8 mouse cellular contexts compared by ENCODE assay signal in genomic region chr4:139352832-139353231, GRCm38 (mm10). TPM values are rescaled to one million over a fixed set of nuclear protein-coding genes. Genes with fewer than 3 reads are reported as not detected.
DNase-seq lines count a peak whose midpoint lies in the region; ATAC-seq and TF ChIP-seq lines count a peak whose summit lies in the region.

No protein-coding gene starts in this region.

- no peak for TF ChIP-seq CTCF in lung, adult 2 months (IDR thresholded peaks at IDR 0.05; ENCODE audit: insufficient read depth, low read length)

- H3K27ac ChIP-seq in embryonic facial prominence, embryonic 13.5 days = 0 out of 2 replicates have a peak overlapping the region, but pooled peaks have one; percentile 94
- peak overlapping the region; percentile 100 for H3K27ac ChIP-seq in limb, embryonic 10.5 days
- H3K27ac ChIP-seq in neural tube, embryonic 14.5 days (ENCODE audit: low read depth, low read length) = peak overlapping the region; percentile 94

- ATAC-seq in embryonic facial prominence, embryonic 13.5 days (ENCODE audit: insufficient number of reproducible peaks, insufficient read depth, low FRiP score, low TSS enrichment, low read depth) = no peak
- no peak; the same call in 1 of the 2 replicates for ATAC-seq in neural tube, embryonic 14.5 days (ENCODE audit: low read depth)

- H3K4me2 ChIP-seq in embryonic facial prominence, embryonic 13.5 days = peak overlapping the region; percentile 95
- peak overlapping the region; percentile 98 for H3K4me2 ChIP-seq in neural tube, embryonic 14.5 days (ENCODE audit: low read depth, low read length)

- H3K9ac ChIP-seq in embryonic facial prominence, embryonic 13.5 days = peak overlapping the region; percentile 94
- peak overlapping the region; percentile 87 for H3K9ac ChIP-seq in neural tube, embryonic 14.5 days (replicated peaks; ENCODE audit: low read depth, low read length)

- peaks cover 54% of the 10 kb centered on the region for H3K36me3 ChIP-seq in embryonic facial prominence, embryonic 13.5 days
- peaks cover 68% of the 10 kb centered on the region for H3K36me3 ChIP-seq in limb, embryonic 10.5 days
- peaks cover 21% of the 10 kb centered on the region for H3K36me3 ChIP-seq in neural tube, embryonic 14.5 days (ENCODE audit: control insufficient read depth, insufficient read depth, low read length)

- no peaks in the 10 kb centered on the region for H3K27me3 ChIP-seq in embryonic facial prominence, embryonic 13.5 days
- H3K27me3 ChIP-seq in limb, embryonic 10.5 days (ENCODE audit: low read depth, poor library complexity, severe bottlenecking) = no peaks in the 10 kb centered on the region
- H3K27me3 ChIP-seq in neural tube, embryonic 14.5 days (ENCODE audit: control insufficient read depth, insufficient read depth, low read length) = no peaks in the 10 kb centered on the region

- peak overlapping the region; percentile 81 for H3K4me3 ChIP-seq in lung, adult 2 months (replicated peaks; ENCODE audit: extremely low read depth, low read depth, low read length)
- peak overlapping the region; percentile 88 for H3K4me3 ChIP-seq in embryonic facial prominence, embryonic 13.5 days
- H3K4me3 ChIP-seq in limb, embryonic 10.5 days = peak overlapping the region; percentile 88
- peak overlapping the region; percentile 78 for H3K4me3 ChIP-seq in neural tube, embryonic 14.5 days (ENCODE audit: low read depth, low read length)

- WGBS in lung, adult 2 months = under 1% methylated on average over 7 of the region's 7 CpGs
- 1% methylated on average over 7 of the region's 7 CpGs for WGBS in embryonic facial prominence, embryonic 13.5 days
- under 1% methylated on average over 7 of the region's 7 CpGs for WGBS in limb, embryonic 10.5 days
- WGBS in neural tube, embryonic 14.5 days = 1% methylated on average over 7 of the region's 7 CpGs

- TF ChIP-seq POLR2A in lung, adult 2 months (IDR thresholded peaks at IDR 0.05; ENCODE audit: borderline replicate concordance, extremely low read depth, low read depth, low read length) = no peak

- H3K9me3 ChIP-seq in embryonic facial prominence, embryonic 13.5 days = no peaks in the 10 kb centered on the region
- no peaks in the 10 kb centered on the region for H3K9me3 ChIP-seq in limb, embryonic 10.5 days (replicated peaks)
- H3K9me3 ChIP-seq in neural tube, embryonic 14.5 days (ENCODE audit: control insufficient read depth, low read length) = no peaks in the 10 kb centered on the region

- no peak for DNase-seq in lung, adult 2 months
- no peak for DNase-seq in lung, postnatal 36 days
- no peak for DNase-seq in limb, embryonic 10.5 days (ENCODE audit: low spot score)
- no peak for DNase-seq in gastrocnemius, postnatal 10 days
- no peak for DNase-seq in adrenal gland, postnatal 14 days
- no peak for DNase-seq in B cell, adult 2 months

- peaks cover 11% of the 10 kb centered on the region for H3K4me1 ChIP-seq in lung, adult 2 months (ENCODE audit: control insufficient read depth, insufficient read depth, low read length)
- H3K4me1 ChIP-seq in embryonic facial prominence, embryonic 13.5 days = peaks cover 21% of the 10 kb centered on the region
- H3K4me1 ChIP-seq in limb, embryonic 10.5 days = peaks cover 24% of the 10 kb centered on the region
- peaks cover 12% of the 10 kb centered on the region for H3K4me1 ChIP-seq in neural tube, embryonic 14.5 days (ENCODE audit: control insufficient read depth, insufficient read depth, low read length)

RNA-seq across cellular contexts. Expression of gene Ubr4, which starts 0.4 kb away (rescaled TPM):
- 163 and 183 TPM in 2 replicates for polyA plus RNA-seq in lung, adult 2 months (2012; rRNA removed)
- polyA plus RNA-seq in embryonic facial prominence, embryonic 13.5 days (2015; fragmentation: Nextera tagmentation; extraction: Ambion mirVana) = 75.3 and 76.1 TPM in 2 replicates
- polyA plus RNA-seq in limb, embryonic 10.5 days (2016; fragmentation: Nextera tagmentation; extraction: Ambion mirVana) = 69.7 and 74.4 TPM in 2 replicates
- 99.2 and 109 TPM in 2 replicates for polyA plus RNA-seq in neural tube, embryonic 14.5 days (2014; fragmentation: Nextera tagmentation; extraction: Ambion mirVana)
- 10 to 100 TPM; 79.7 to 99.0 TPM for total RNA-seq in gastrocnemius, postnatal 10 days (2021)
- total RNA-seq in adrenal gland, postnatal 14 days (2021) = 124 and 133 TPM in 2 replicates

RNA-seq across cellular contexts. Expression of gene Emc1, which starts 0.4 kb away (rescaled TPM):
- 38.3 and 42.7 TPM in 2 replicates for polyA plus RNA-seq in lung, adult 2 months (2012; rRNA removed)
- 29.1 and 29.4 TPM in 2 replicates for polyA plus RNA-seq in embryonic facial prominence, embryonic 13.5 days (2015; fragmentation: Nextera tagmentation; extraction: Ambion mirVana)
- 32.1 and 32.2 TPM in 2 replicates for polyA plus RNA-seq in limb, embryonic 10.5 days (2016; fragmentation: Nextera tagmentation; extraction: Ambion mirVana)
- 42.4 and 44.8 TPM in 2 replicates for polyA plus RNA-seq in neural tube, embryonic 14.5 days (2014; fragmentation: Nextera tagmentation; extraction: Ambion mirVana)
- total RNA-seq in gastrocnemius, postnatal 10 days (2021) = 10 to 100 TPM; 30.7 TPM
- total RNA-seq in adrenal gland, postnatal 14 days (2021) = 41.2 and 43.1 TPM in 2 replicates

RNA-seq across cellular contexts. Expression of gene Mrto4, which starts 0.5 kb away (rescaled TPM):
- polyA plus RNA-seq in lung, adult 2 months (2012; rRNA removed) = 12.4 and 17.9 TPM in 2 replicates
- polyA plus RNA-seq in embryonic facial prominence, embryonic 13.5 days (2015; fragmentation: Nextera tagmentation; extraction: Ambion mirVana) = 122 and 130 TPM in 2 replicates
- 178 and 236 TPM in 2 replicates for polyA plus RNA-seq in limb, embryonic 10.5 days (2016; fragmentation: Nextera tagmentation; extraction: Ambion mirVana)
- 73.2 and 77.4 TPM in 2 replicates for polyA plus RNA-seq in neural tube, embryonic 14.5 days (2014; fragmentation: Nextera tagmentation; extraction: Ambion mirVana)
- total RNA-seq in gastrocnemius, postnatal 10 days (2021) = 10 to 100 TPM; 44.3 to 44.9 TPM
- total RNA-seq in adrenal gland, postnatal 14 days (2021) = 55.0 and 64.9 TPM in 2 replicates

RNA-seq across cellular contexts. Expression of gene Akr7a5, which starts 42.3 kb away (rescaled TPM):
- polyA plus RNA-seq in lung, adult 2 months (2012; rRNA removed) = 30.9 and 32.4 TPM in 2 replicates
- 91.9 and 121 TPM in 2 replicates for polyA plus RNA-seq in embryonic facial prominence, embryonic 13.5 days (2015; fragmentation: Nextera tagmentation; extraction: Ambion mirVana)
- 115 and 133 TPM in 2 replicates for polyA plus RNA-seq in limb, embryonic 10.5 days (2016; fragmentation: Nextera tagmentation; extraction: Ambion mirVana)
- polyA plus RNA-seq in neural tube, embryonic 14.5 days (2014; fragmentation: Nextera tagmentation; extraction: Ambion mirVana) = 52.8 and 55.5 TPM in 2 replicates
- total RNA-seq in gastrocnemius, postnatal 10 days (2021) = 10 to 100 TPM; 32.7 to 36.9 TPM
- total RNA-seq in adrenal gland, postnatal 14 days (2021) = 61.0 and 62.5 TPM in 2 replicates

RNA-seq across cellular contexts. Expression of gene Pqlc2, which starts 42.3 kb away (rescaled TPM):
- 28.1 and 34.0 TPM in 2 replicates for polyA plus RNA-seq in lung, adult 2 months (2012; rRNA removed)
- 14.9 and 16.7 TPM in 2 replicates for polyA plus RNA-seq in embryonic facial prominence, embryonic 13.5 days (2015; fragmentation: Nextera tagmentation; extraction: Ambion mirVana)
- 14.6 and 19.7 TPM in 2 replicates for polyA plus RNA-seq in limb, embryonic 10.5 days (2016; fragmentation: Nextera tagmentation; extraction: Ambion mirVana)
- 12.7 and 16.2 TPM in 2 replicates for polyA plus RNA-seq in neural tube, embryonic 14.5 days (2014; fragmentation: Nextera tagmentation; extraction: Ambion mirVana)
- total RNA-seq in gastrocnemius, postnatal 10 days (2021) = 1 to 10 TPM; 4.9 to 5.6 TPM
- 7.5 and 10.0 TPM in 2 replicates for total RNA-seq in adrenal gland, postnatal 14 days (2021)
